Mouse (Mus musculus): ENCODE measurements around the gene Arpc2. TPM values are rescaled to one million over a fixed set of nuclear protein-coding genes. Genes with fewer than 3 reads are reported as not detected.

Arpc2 gene
- polyA plus RNA-seq (2015; fragmentation: Illumina TruSeq; extraction: RNeasy Lipid Tissue Mini Kit (QIAGEN cat#74804); ENCODE audit: insufficient read depth, low read depth, low replicate concordance) = 46.6 TPM

GRCm38 (mm10) chr1:74235938-74236589 lies at the start of gene Arpc2:
Gene Arpc2 (plus strand): TSS chr1:74236084.

DNA sequence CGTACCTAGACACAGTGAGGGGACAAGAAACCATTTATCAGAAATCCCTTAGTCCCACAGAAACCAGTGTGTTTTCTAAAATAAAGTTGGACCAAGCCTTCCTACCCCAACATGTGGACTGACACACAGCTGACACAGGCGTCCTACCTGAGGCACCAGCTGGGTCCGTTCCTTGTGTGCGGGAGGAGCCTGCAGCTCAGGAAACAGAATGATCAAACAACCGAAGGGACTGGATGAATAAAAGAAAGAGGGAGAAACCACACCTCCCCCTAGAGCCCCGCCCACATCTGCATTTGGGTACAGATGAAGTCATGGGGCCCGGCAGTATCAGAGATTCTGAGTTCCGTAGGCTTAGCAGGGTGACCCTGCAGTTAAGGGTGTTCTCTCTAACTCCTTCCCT lies 41.4 kb upstream of the Arpc2 start, which contains the start of gene Cxcr1:
Gene Cxcr1 (minus strand): TSS at position 187 of the 400 bp plus-strand sequence.

DNA sequence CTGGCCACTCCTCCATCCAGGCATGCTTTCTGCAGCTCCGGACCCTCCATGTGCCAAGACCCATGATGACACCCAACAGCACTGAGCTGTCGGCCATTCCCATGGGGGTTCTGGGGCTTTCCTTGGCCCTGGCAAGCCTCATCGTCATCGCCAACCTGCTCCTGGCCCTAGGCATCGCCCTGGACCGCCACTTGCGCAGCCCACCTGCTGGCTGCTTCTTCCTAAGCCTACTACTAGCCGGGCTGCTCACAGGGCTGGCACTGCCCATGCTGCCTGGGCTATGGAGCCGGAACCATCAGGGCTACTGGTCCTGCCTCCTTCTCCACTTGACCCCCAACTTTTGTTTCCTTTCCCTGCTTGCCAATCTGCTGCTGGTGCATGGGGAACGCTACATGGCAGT lies 42.7 kb downstream of the Arpc2 start, which contains the start of gene Gpbar1:
Gene Gpbar1 (plus strand): TSS at position 13 of the 400 bp plus-strand sequence.

DNA sequence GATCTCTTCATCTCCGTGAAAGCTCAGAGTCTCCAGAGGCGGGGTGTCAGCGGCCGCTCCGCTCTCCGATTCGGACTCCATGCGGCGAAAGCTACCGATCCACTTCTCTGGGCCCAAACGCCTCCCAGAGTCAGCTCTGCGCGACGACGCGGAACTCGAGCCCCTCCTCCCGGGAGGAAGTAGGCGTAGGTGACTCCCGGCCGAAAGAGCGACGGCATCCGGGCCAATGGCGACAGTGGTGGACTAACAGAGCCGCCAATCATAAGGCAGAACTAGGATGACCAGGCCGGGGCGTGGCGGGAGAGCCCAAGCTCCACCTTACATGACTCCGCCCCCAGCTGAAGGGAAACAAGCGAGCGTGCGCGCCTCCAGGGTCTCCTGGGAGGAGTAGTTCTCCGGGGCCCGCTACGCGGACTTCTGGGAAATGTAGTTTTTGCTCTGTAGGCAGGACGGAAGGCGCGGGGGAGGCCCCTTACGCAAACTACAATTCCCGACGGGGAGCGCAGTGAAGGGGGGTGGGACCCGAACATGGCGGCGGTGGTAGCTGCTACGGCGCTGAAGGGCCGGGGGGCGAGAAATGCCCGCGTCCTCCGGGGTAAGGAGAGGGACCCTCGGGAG lies 48.8 kb downstream of the Arpc2 start, which contains the start of the genes Aamp and Pnkd:
Gene Aamp (minus strand): TSS at position 196 of the 618 bp plus-strand sequence.
Gene Pnkd (plus strand): TSS at position 388 of the 618 bp plus-strand sequence.

DNA sequence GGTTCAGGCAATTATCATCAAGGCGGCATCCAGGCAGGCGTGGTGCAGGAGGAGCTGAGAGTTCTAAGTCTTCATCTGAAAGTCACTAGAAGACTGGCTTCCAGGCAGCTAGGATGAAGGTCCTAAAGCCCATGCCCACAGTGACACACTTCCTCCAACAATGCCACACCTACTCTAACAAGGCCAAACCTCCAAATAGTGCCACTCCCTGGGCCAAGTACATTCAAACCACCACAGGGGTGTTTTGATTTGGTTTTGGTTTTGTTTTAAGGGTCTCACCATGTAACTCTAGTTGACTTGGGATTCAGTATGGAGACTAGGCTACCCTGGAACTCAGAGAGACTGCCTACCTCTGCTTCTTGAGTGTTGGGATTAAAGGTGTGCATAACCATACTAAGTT lies 69.6 kb downstream of the Arpc2 start, which contains the start of gene Tmbim1:
Gene Tmbim1 (minus strand): TSS at position 101 of the 400 bp plus-strand sequence.

Other genes with a start within 250 kb of the Arpc2 start
- gene Tns1, start 111.6 kb upstream of the Arpc2 start, polyA plus RNA-seq (2015; fragmentation: Illumina TruSeq; extraction: RNeasy Lipid Tissue Mini Kit (QIAGEN cat#74804); ENCODE audit: insufficient read depth, low read depth, low replicate concordance) = 30.5 TPM
- gene Rufy4, start 110.5 kb upstream of the Arpc2 start, polyA plus RNA-seq (2015; fragmentation: Illumina TruSeq; extraction: RNeasy Lipid Tissue Mini Kit (QIAGEN cat#74804); ENCODE audit: insufficient read depth, low read depth, low replicate concordance) = 1.9 TPM
- gene Cxcr2, start 82.1 kb upstream of the Arpc2 start, polyA plus RNA-seq (2015; fragmentation: Illumina TruSeq; extraction: RNeasy Lipid Tissue Mini Kit (QIAGEN cat#74804); ENCODE audit: insufficient read depth, low read depth, low replicate concordance) = not detected
- gene Cxcr1, start 41.5 kb upstream of the Arpc2 start, polyA plus RNA-seq (2015; fragmentation: Illumina TruSeq; extraction: RNeasy Lipid Tissue Mini Kit (QIAGEN cat#74804); ENCODE audit: insufficient read depth, low read depth, low replicate concordance) = not detected
- gene Gpbar1, start 42.5 kb downstream of the Arpc2 start, polyA plus RNA-seq (2015; fragmentation: Illumina TruSeq; extraction: RNeasy Lipid Tissue Mini Kit (QIAGEN cat#74804); ENCODE audit: insufficient read depth, low read depth, low replicate concordance) = not detected
- 30.0 TPM for gene Aamp, start 48.7 kb downstream of the Arpc2 start, polyA plus RNA-seq (2015; fragmentation: Illumina TruSeq; extraction: RNeasy Lipid Tissue Mini Kit (QIAGEN cat#74804); ENCODE audit: insufficient read depth, low read depth, low replicate concordance)
- gene Pnkd, start 48.8 kb downstream of the Arpc2 start, polyA plus RNA-seq (2015; fragmentation: Illumina TruSeq; extraction: RNeasy Lipid Tissue Mini Kit (QIAGEN cat#74804); ENCODE audit: insufficient read depth, low read depth, low replicate concordance) = 19.8 TPM
- 20.6 TPM for gene Tmbim1, start 69.5 kb downstream of the Arpc2 start, polyA plus RNA-seq (2015; fragmentation: Illumina TruSeq; extraction: RNeasy Lipid Tissue Mini Kit (QIAGEN cat#74804); ENCODE audit: insufficient read depth, low read depth, low replicate concordance)
- gene Catip, start 126.0 kb downstream of the Arpc2 start, polyA plus RNA-seq (2015; fragmentation: Illumina TruSeq; extraction: RNeasy Lipid Tissue Mini Kit (QIAGEN cat#74804); ENCODE audit: insufficient read depth, low read depth, low replicate concordance) = not detected
- 7.4 TPM for gene Slc11a1, start 139.1 kb downstream of the Arpc2 start, polyA plus RNA-seq (2015; fragmentation: Illumina TruSeq; extraction: RNeasy Lipid Tissue Mini Kit (QIAGEN cat#74804); ENCODE audit: insufficient read depth, low read depth, low replicate concordance)
- 23.8 TPM for gene Ctdsp1, start 155.4 kb downstream of the Arpc2 start, polyA plus RNA-seq (2015; fragmentation: Illumina TruSeq; extraction: RNeasy Lipid Tissue Mini Kit (QIAGEN cat#74804); ENCODE audit: insufficient read depth, low read depth, low replicate concordance)
- gene Vil1, start 173.3 kb downstream of the Arpc2 start, polyA plus RNA-seq (2015; fragmentation: Illumina TruSeq; extraction: RNeasy Lipid Tissue Mini Kit (QIAGEN cat#74804); ENCODE audit: insufficient read depth, low read depth, low replicate concordance) = 4.9 TPM